Mouse (Mus musculus) left cerebral cortex, postnatal 4 days (tissue): ENCODE results near the gene Prep. TPM values are rescaled to one million over a fixed set of nuclear protein-coding genes. Genes with fewer than 3 reads are reported as not detected.
"Not testable (repeated sequence)": the region's sequence is repeated elsewhere in the genome, so short reads cannot be mapped to it uniquely, and the experiment has no call there.

Experiments used
- DNase-seq: peaks from one replicate; pipeline ENCODE4 v3.0.0-alpha.2; 2022
- intact Hi-C: fragments of 180-260 bp; cut with DNase I; formaldehyde crosslinking; loops from one replicate; pipeline ENCODE4 v1.15.1; 2025
- microRNA-seq: library from miRNA; unstranded; fragments of <30 nt; microRNA quantifications from one replicate; pipeline ENCODE4 v1.2.0, GENCODE M21; 2022
- total RNA-seq, 2 experiments: library from RNA; stranded (reverse); gene quantifications; 2 replicates each; pipeline ENCODE4 v1.2.3; 2021

The Prep gene
- total RNA-seq, 2 experiments from 2014 or later, result 22.9 to 23.8 TPM

GRCm38 (mm10) chr10:45174345-45174744 is 107.3 kb downstream of the Prep start:
- no peak for DNase-seq
- intact Hi-C loops, result no loop called here

GRCm38 (mm10) chr10:45177798-45178197 is 110.8 kb downstream of the Prep start, which contains the start of gene Popdc3:
TSS of gene Popdc3 (plus strand) at chr10:45178098.
- DNase-seq, intact Hi-C loops: not testable (repeated sequence)

- intact Hi-C loops, result no loop called here
- no peak for DNase-seq
Observed at GRCm38 (mm10) chr10:45180677-45181326, 113.8 kb downstream of the Prep start.

- DNase-seq, result no peak
- intact Hi-C loops, result no loop called here
Observed at GRCm38 (mm10) chr10:45181344-45181743, 114.3 kb downstream of the Prep start.

- DNase-seq, result no peak
- intact Hi-C loops, result no loop called here
Observed at GRCm38 (mm10) chr10:45185457-45185856, 118.5 kb downstream of the Prep start.

- intact Hi-C loops, result no loop called here
- DNase-seq, result no peak
Observed at GRCm38 (mm10) chr10:45193330-45194310, 126.6 kb downstream of the Prep start.

GRCm38 (mm10) chr10:45194531-45194930 is 127.5 kb downstream of the Prep start:
- DNase-seq, result no peak
- intact Hi-C loops, result no loop called here

GRCm38 (mm10) chr10:45204582-45204981 is 137.6 kb downstream of the Prep start:
- intact Hi-C loops, result no loop called here
- DNase-seq, result no peak

- intact Hi-C loops, result no loop called here
- no peak for DNase-seq
Observed at GRCm38 (mm10) chr10:45210201-45210600, 143.2 kb downstream of the Prep start.

- intact Hi-C loops, result no loop called here
- DNase-seq, result no peak
Observed at GRCm38 (mm10) chr10:45216676-45217075, 149.7 kb downstream of the Prep start.

Small RNAs within 50 kb of the gene (microRNA-seq; reads per million reads assigned to microRNA genes)
- not detected for gene Gm23766

Other genes starting within 250 kb of the Prep start
- gene Popdc3, start 110.9 kb downstream of the Prep start, total RNA-seq, result 1 to 10 TPM; 1.4 TPM